Mouse (Mus musculus) spleen, adult 18-20 months (tissue): ENCODE measurements around the gene Zfp2.

Experiments
- DNase-seq, 2 experiments: peaks; one replicate each; pipeline ENCODE4 v3.0.0; 2022; ENCODE audit warnings: mixed read lengths in 2 of 2

The Zfp2 gene

DNA sequence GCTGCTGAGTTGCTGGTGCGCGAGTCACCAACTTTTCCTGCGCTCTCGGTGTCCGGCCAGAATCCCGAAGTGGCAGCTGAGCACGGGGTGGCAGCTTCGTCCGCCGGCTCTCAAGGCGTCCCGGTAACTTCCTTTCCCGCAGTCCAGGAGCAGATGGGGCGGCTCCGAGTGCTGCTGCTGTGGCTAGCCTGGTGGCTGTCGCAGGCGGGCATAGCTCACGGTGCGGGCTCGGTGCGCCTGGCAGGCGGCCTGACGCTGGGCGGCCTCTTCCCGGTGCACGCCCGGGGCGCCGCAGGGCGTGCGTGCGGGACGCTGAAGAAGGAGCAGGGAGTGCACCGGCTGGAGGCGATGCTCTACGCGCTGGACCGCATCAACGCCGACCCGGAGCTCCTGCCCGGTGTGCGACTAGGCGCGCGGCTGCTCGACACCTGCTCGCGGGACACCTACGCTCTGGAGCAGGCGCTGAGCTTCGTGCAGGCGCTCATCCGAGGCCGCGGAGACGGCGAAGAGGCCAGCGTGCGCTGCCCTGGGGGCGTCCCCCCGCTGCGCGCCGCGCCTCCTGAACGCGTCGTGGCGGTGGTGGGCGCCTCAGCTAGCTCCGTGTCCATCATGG is 64.9 kb downstream of the Zfp2 start:
- DNase-seq, result peak; percentile 19 to 44

GRCm38 (mm10) chr11:50850177-50850735 is 65.7 kb downstream of the Zfp2 start, which contains the start of gene Grm6:
Gene Grm6, plus strand, starts transcription at chr11:50850685.
- peak; percentile 33 to 37 for DNase-seq

- peak; percentile 45 to 46 for DNase-seq
These were observed 66.7 kb downstream of the Zfp2 start for GRCm38 (mm10) chr11:50849310-50849709.
